Mouse (Mus musculus) cortical plate, adult 2 months (tissue): ENCODE data around the gene Slc2a9.

Experiments used
- CTCF ChIP-seq: fragments of 200-500 bp; IDR thresholded peaks from 2 replicates; pipeline ENCODE4 v1.5.1; 2011; ENCODE audit warnings: mild to moderate bottlenecking, control low read depth, low read length; ENCODE audit not compliant: insufficient read depth; ENCODE audit errors: extremely low read depth
- POLR2A ChIP-seq: fragments of 200-500 bp; IDR thresholded peaks from 2 replicates; pipeline ENCODE4 v1.6.1; 2011; ENCODE audit warnings: mild to moderate bottlenecking, low read length, control low read depth; ENCODE audit not compliant: insufficient read depth; ENCODE audit errors: extremely low read depth

GRCm38 (mm10) chr5:38388420-38388823 lies 114.5 kb downstream of the Slc2a9 start:
- no peak for TF ChIP-seq CTCF
- no peak for TF ChIP-seq POLR2A
